In the genomic region with DNA sequence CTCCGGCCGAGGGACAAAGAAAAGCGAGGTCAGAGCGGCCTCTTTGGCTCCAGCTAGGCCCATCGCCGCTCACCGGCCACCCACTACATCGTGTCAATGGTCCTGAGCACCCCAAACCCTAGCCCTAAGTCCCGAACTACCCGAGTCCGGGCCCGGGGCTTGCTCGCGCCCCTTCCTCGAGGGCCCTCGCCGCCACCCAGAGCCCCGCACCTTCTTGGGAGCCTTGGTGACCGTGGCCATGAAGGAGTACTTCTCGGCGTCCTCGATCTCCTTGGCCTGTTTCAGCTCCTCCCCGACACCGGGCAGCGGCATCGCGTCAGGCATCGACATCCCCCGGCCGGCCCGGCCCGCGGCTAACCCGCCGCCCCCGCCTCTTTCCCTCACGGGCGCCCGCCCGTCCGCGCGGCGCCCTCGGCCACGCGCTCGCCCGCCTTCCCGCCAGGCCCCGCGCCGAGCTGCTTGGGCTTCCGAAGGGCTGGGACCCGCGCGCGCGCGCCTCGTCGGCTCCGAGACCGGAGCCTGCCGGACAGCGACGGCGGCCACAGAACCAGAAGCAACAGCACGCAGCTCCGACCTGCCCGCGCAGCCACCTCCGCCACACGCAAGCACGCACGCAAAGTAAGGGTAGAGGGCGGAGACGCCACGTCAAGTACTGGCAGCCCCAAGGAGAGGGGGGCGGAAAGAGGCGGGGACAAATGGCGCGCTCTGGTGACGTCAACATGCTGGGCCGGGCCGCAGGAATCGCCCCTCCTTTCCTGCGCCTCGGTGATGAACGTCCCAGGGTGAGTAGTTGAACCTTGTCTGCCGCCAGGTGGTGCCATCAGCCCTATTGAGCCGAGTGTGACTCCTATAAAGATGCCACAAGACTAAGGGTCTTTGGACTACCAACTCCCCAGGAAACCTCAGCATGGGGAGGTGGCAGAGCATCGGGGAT, we compare ENCODE assay signal across 8 mouse cellular contexts. TPM values are rescaled to one million over a fixed set of nuclear protein-coding genes. Genes with fewer than 3 reads are reported as not detected.
DNase-seq lines count a peak whose midpoint lies in the region; ATAC-seq and TF ChIP-seq lines count a peak whose summit lies in the region.

Ahcyl1 (minus strand) TSS at position 613 of the 934 bp plus-strand sequence.

- peak; percentile 98 for DNase-seq in CD4-positive helper T cell, adult 2 months (ENCODE audit: low read depth, low spot score)
- DNase-seq in brain, embryonic 18.5 days (ENCODE audit: low read depth, low spot score): peak; percentile 95
- peak; percentile 99 for DNase-seq in kidney, postnatal 0 days (ENCODE audit: low spot score)
- peak; percentile 99 for DNase-seq in liver, embryonic 11.5 days (ENCODE audit: low spot score)
- peak; percentile 99 for DNase-seq in naive thymus-derived CD4-positive, alpha-beta T cell, adult 2 months (ENCODE audit: low read depth)

- H3K27me3 ChIP-seq in heart, embryonic 12.5 days (replicated peaks): no peaks in the 10 kb centered on the region
- no peaks in the 10 kb centered on the region for H3K27me3 ChIP-seq in kidney, postnatal 0 days (ENCODE audit: insufficient read depth, low read length)
- H3K27me3 ChIP-seq in liver, embryonic 11.5 days (replicated peaks; ENCODE audit: control insufficient read depth, insufficient read depth, low read length): no peaks in the 10 kb centered on the region
- H3K27me3 ChIP-seq in stomach, embryonic 14.5 days (ENCODE audit: control insufficient read depth, insufficient read depth, low read length): no peaks in the 10 kb centered on the region

- ATAC-seq in erythroid progenitor cell, adult 5-6 weeks (replicated peaks; ENCODE audit: low FRiP score, poor library complexity, severe bottlenecking): peak; percentile 94
- ATAC-seq in heart, embryonic 12.5 days (ENCODE audit: insufficient number of reproducible peaks, low FRiP score): peak; percentile 98
- peak; percentile 99 for ATAC-seq in kidney, postnatal 0 days (replicated peaks; ENCODE audit: low FRiP score, low read depth)
- peak; percentile 95 for ATAC-seq in liver, embryonic 11.5 days (replicated peaks; ENCODE audit: low FRiP score)
- ATAC-seq in stomach, embryonic 14.5 days (ENCODE audit: insufficient number of reproducible peaks, insufficient read depth, low FRiP score, low read depth): peak; percentile 99

- H3K9ac ChIP-seq in heart, embryonic 12.5 days: peak within 1 kb of the TSS; percentile 97
- peak within 1 kb of the TSS; percentile 95 for H3K9ac ChIP-seq in kidney, postnatal 0 days (ENCODE audit: low read depth, low read length)
- H3K9ac ChIP-seq in liver, embryonic 11.5 days (ENCODE audit: low read depth, low read length): peak within 1 kb of the TSS; percentile 95
- peak within 1 kb of the TSS; percentile 96 for H3K9ac ChIP-seq in stomach, embryonic 14.5 days (replicated peaks; ENCODE audit: low read depth, low read length)

- TF ChIP-seq CTCF in kidney, postnatal 0 days (IDR thresholded peaks at IDR 0.05; ENCODE audit: low read depth): peak; percentile 98

- peak within 1 kb of the TSS; percentile 95 for H3K4me3 ChIP-seq in heart, embryonic 12.5 days
- peak within 1 kb of the TSS; percentile 86 for H3K4me3 ChIP-seq in kidney, postnatal 0 days (replicated peaks; ENCODE audit: low read depth, low read length)
- peak within 1 kb of the TSS; percentile 93 for H3K4me3 ChIP-seq in liver, embryonic 11.5 days (ENCODE audit: low read depth, low read length)
- peak within 1 kb of the TSS; percentile 92 for H3K4me3 ChIP-seq in stomach, embryonic 14.5 days (ENCODE audit: low read depth, low read length)

- WGBS in heart, embryonic 12.5 days: under 1% methylated on average over 93 of the region's 93 CpGs
- WGBS in kidney, postnatal 0 days: 1% methylated on average over 89 of the region's 93 CpGs
- WGBS in liver, embryonic 11.5 days: 1% methylated on average over 88 of the region's 93 CpGs
- under 1% methylated on average over 90 of the region's 93 CpGs for WGBS in stomach, embryonic 14.5 days

- peaks cover 19% of the 10 kb centered on the region for H3K4me1 ChIP-seq in heart, embryonic 12.5 days (replicated peaks)
- peaks cover 13% of the 10 kb centered on the region for H3K4me1 ChIP-seq in kidney, postnatal 0 days (replicated peaks; ENCODE audit: insufficient read depth, low read length)
- H3K4me1 ChIP-seq in liver, embryonic 11.5 days (replicated peaks; ENCODE audit: control insufficient read depth, insufficient read depth, low read length): peaks cover 23% of the 10 kb centered on the region
- peaks cover 21% of the 10 kb centered on the region for H3K4me1 ChIP-seq in stomach, embryonic 14.5 days (ENCODE audit: control insufficient read depth, insufficient read depth, low read length)

- H3K9me3 ChIP-seq in heart, embryonic 12.5 days (replicated peaks): no peaks in the 10 kb centered on the region
- H3K9me3 ChIP-seq in kidney, postnatal 0 days (replicated peaks; ENCODE audit: low read length): no peaks in the 10 kb centered on the region
- H3K9me3 ChIP-seq in liver, embryonic 11.5 days (ENCODE audit: control insufficient read depth, low read length): no peaks in the 10 kb centered on the region
- H3K9me3 ChIP-seq in stomach, embryonic 14.5 days (ENCODE audit: control insufficient read depth, low read depth, low read length): no peaks in the 10 kb centered on the region

- H3K4me2 ChIP-seq in heart, embryonic 12.5 days: peak within 1 kb of the TSS; percentile 85
- peak within 1 kb of the TSS; percentile 88 for H3K4me2 ChIP-seq in kidney, postnatal 0 days (ENCODE audit: low read length)
- H3K4me2 ChIP-seq in liver, embryonic 11.5 days: peak within 1 kb of the TSS; percentile 71
- peak within 1 kb of the TSS; percentile 90 for H3K4me2 ChIP-seq in stomach, embryonic 14.5 days (replicated peaks; ENCODE audit: low read depth, low read length)

- H3K27ac ChIP-seq in heart, embryonic 12.5 days (ENCODE audit: poor library complexity, severe bottlenecking): peak within 1 kb of the TSS; percentile 91
- H3K27ac ChIP-seq in kidney, postnatal 0 days: peak within 1 kb of the TSS; percentile 96
- peak within 1 kb of the TSS; percentile 89 for H3K27ac ChIP-seq in liver, embryonic 11.5 days (ENCODE audit: low read depth, low read length)
- H3K27ac ChIP-seq in stomach, embryonic 14.5 days (ENCODE audit: low read length): peak within 1 kb of the TSS; percentile 90

- no peaks in the 10 kb centered on the region for H3K36me3 ChIP-seq in heart, embryonic 12.5 days
- no peaks in the 10 kb centered on the region for H3K36me3 ChIP-seq in kidney, postnatal 0 days (ENCODE audit: insufficient read depth, low read length)
- no peaks in the 10 kb centered on the region for H3K36me3 ChIP-seq in liver, embryonic 11.5 days (ENCODE audit: control insufficient read depth, insufficient read depth, low read length)
- H3K36me3 ChIP-seq in stomach, embryonic 14.5 days (ENCODE audit: control insufficient read depth, insufficient read depth, low read length): no peaks in the 10 kb centered on the region; the same call in 1 of the 2 replicates

RNA-seq across cellular contexts. Expression of gene Ahcyl1, which starts in this region (rescaled TPM):
- total RNA-seq in erythroid progenitor cell, adult 5-6 weeks (2015; ENCODE audit: low replicate concordance): 34.6 and 38.6 TPM in 2 replicates
- total RNA-seq in erythroid progenitor cell, adult 5-6 weeks (2017; ENCODE audit: low replicate concordance): 29.4 and 33.7 TPM in 2 replicates
- 69.3 and 74.0 TPM in 2 replicates for polyA plus RNA-seq in heart, embryonic 12.5 days (2016; fragmentation: Nextera tagmentation; extraction: Ambion mirVana)
- polyA plus RNA-seq in kidney, postnatal 0 days (2015; fragmentation: Nextera tagmentation; extraction: Ambion mirVana): 79.2 and 81.5 TPM in 2 replicates
- polyA plus RNA-seq in liver, embryonic 11.5 days (2014; fragmentation: Nextera tagmentation; extraction: Ambion mirVana): 69.0 and 76.3 TPM in 2 replicates
- polyA plus RNA-seq in stomach, embryonic 14.5 days (2014; fragmentation: Nextera tagmentation; extraction: Ambion mirVana): 99.5 and 103 TPM in 2 replicates

Comparison
In these comparisons a context has a peak if more than half of its experiments do, and no peak if none do; other contexts are left out.
1. Peak in every context shown above with its lines: DNase-seq, ATAC-seq, H3K4me3 ChIP-seq and H3K27ac ChIP-seq.